Mouse (Mus musculus) G1E (cell line): Measurements from ENCODE around the gene Cdc42bpb.

Source experiments
- CTCF ChIP-seq: IDR thresholded peaks from 2 replicates; pipeline ENCODE4 v1.5.1; 2012; ENCODE audit warnings: low read depth, low read length, inconsistent platforms, mixed read lengths
- GATA1 ChIP-seq: IDR thresholded peaks from 2 replicates; pipeline ENCODE4 v1.6.1; 2012; ENCODE audit warnings: borderline replicate concordance, low read length, inconsistent platforms, mixed read lengths
- GATA2 ChIP-seq: IDR thresholded peaks from 2 replicates; pipeline ENCODE4 v1.6.1; 2012; ENCODE audit warnings: low read depth, low read length, inconsistent platforms, borderline replicate concordance

- TF ChIP-seq CTCF (no peak), GATA2 (no peak), GATA1 (no peak)
Observed at GRCm38 (mm10) chr12:111360671-111361070, 16.8 kb downstream of the Cdc42bpb start.
